ENCODE assay signal across 8 mouse cellular contexts in genomic region chr4:116721098-116721628, GRCm38 (mm10). TPM values are rescaled to one million over a fixed set of nuclear protein-coding genes. Genes with fewer than 3 reads are reported as not detected.
DNase-seq lines count a peak whose midpoint lies in the region; ATAC-seq and TF ChIP-seq lines count a peak whose summit lies in the region.

No protein-coding gene starts in this region.

- WGBS in limb, embryonic 15.5 days, result under 1% methylated on average over 29 of the region's 29 CpGs
- WGBS in stomach, postnatal 0 days, result 3% methylated on average over 28 of the region's 29 CpGs

- peak overlapping the region; percentile 85 for H3K27ac ChIP-seq in testis, adult 2 months (ENCODE audit: control insufficient read depth, insufficient read depth, low read depth, low read length)
- H3K27ac ChIP-seq in limb, embryonic 15.5 days, result peak overlapping the region; percentile 86
- peak overlapping the region; percentile 78 for H3K27ac ChIP-seq in stomach, postnatal 0 days (replicated peaks)

- no peak for TF ChIP-seq POLR2A in testis, adult 2 months (IDR thresholded peaks at IDR 0.05; ENCODE audit: control insufficient read depth, low read depth, low read length)

- no peak for ATAC-seq in limb, embryonic 15.5 days (ENCODE audit: insufficient number of reproducible peaks, low FRiP score, low TSS enrichment, low read depth)
- no peak for ATAC-seq in stomach, postnatal 0 days (ENCODE audit: low FRiP score, low TSS enrichment)

- H3K27me3 ChIP-seq in testis, adult 2 months (ENCODE audit: control insufficient read depth, insufficient read depth, low read length), result no peaks in the 10 kb centered on the region
- H3K27me3 ChIP-seq in limb, embryonic 15.5 days, result no peaks in the 10 kb centered on the region
- no peaks in the 10 kb centered on the region for H3K27me3 ChIP-seq in stomach, postnatal 0 days (ENCODE audit: control insufficient read depth, insufficient read depth, low read length)

- DNase-seq in embryo, embryonic 10 days (ENCODE audit: low spot score), result peak; percentile 48
- no peak for DNase-seq in embryo, embryonic 9.5 days (ENCODE audit: extremely low spot score)
- DNase-seq in testis, postnatal 14 days (ENCODE audit: low spot score), result no peak
- no peak for DNase-seq in stomach, postnatal 0 days (ENCODE audit: low spot score)
- DNase-seq in gastrocnemius, postnatal 25 days, result no peak
- no peak for DNase-seq in adrenal gland, adult (ENCODE audit: inconsistent age in 2 of 2, low spot score in 1 of 2)

- no peak for TF ChIP-seq EP300 in stomach, postnatal 0 days (optimal IDR thresholded peaks at IDR 0.05)

- peak overlapping the region; percentile 86 for H3K4me3 ChIP-seq in testis, adult 2 months (ENCODE audit: control insufficient read depth, low read depth, low read length)
- peak overlapping the region; percentile 76 for H3K4me3 ChIP-seq in limb, embryonic 15.5 days
- H3K4me3 ChIP-seq in stomach, postnatal 0 days (ENCODE audit: low read depth, low read length), result peak overlapping the region; percentile 81

- H3K36me3 ChIP-seq in testis, adult 2 months (ENCODE audit: control insufficient read depth, insufficient read depth, low read length), result no peaks in the 10 kb centered on the region; the same call in 1 of the 2 replicates
- no peaks in the 10 kb centered on the region for H3K36me3 ChIP-seq in limb, embryonic 15.5 days
- no peaks in the 10 kb centered on the region for H3K36me3 ChIP-seq in stomach, postnatal 0 days (ENCODE audit: control insufficient read depth, insufficient read depth, low read length)

- H3K4me1 ChIP-seq in testis, adult 2 months (ENCODE audit: control insufficient read depth, insufficient read depth, low read length), result 0 out of 2 replicates have a peak, but pooled peaks cover 2% of the 10 kb centered on the region
- peaks cover 13% of the 10 kb centered on the region; the same call in 1 of the 2 replicates for H3K4me1 ChIP-seq in limb, embryonic 15.5 days
- no peaks in the 10 kb centered on the region for H3K4me1 ChIP-seq in stomach, postnatal 0 days (replicated peaks; ENCODE audit: control insufficient read depth, insufficient read depth)

- peak overlapping the region; percentile 78 for H3K4me2 ChIP-seq in limb, embryonic 15.5 days
- H3K4me2 ChIP-seq in stomach, postnatal 0 days (replicated peaks; ENCODE audit: low read depth), result peak overlapping the region; percentile 94

- TF ChIP-seq CTCF in testis, adult 2 months (IDR thresholded peaks at IDR 0.05; ENCODE audit: control insufficient read depth, insufficient read depth, insufficient replicate concordance, low read depth, low read length), result no peak
- TF ChIP-seq CTCF in stomach, postnatal 0 days (IDR thresholded peaks at IDR 0.05; ENCODE audit: low read depth), result no peak

- no peaks in the 10 kb centered on the region for H3K9me3 ChIP-seq in limb, embryonic 15.5 days
- no peaks in the 10 kb centered on the region for H3K9me3 ChIP-seq in stomach, postnatal 0 days (ENCODE audit: control insufficient read depth, low read length)

- peak overlapping the region; percentile 65 for H3K9ac ChIP-seq in limb, embryonic 15.5 days
- H3K9ac ChIP-seq in stomach, postnatal 0 days (ENCODE audit: low read length), result peak overlapping the region; percentile 84

RNA-seq across cellular contexts. Expression of gene Tesk2, which starts 0.4 kb away (rescaled TPM):
- 33.0 and 35.0 TPM in 2 replicates for polyA plus RNA-seq in testis, adult 2 months (2012; rRNA removed)
- polyA plus RNA-seq in limb, embryonic 15.5 days (2015; fragmentation: Nextera tagmentation; extraction: Ambion mirVana), result 7.6 and 7.8 TPM in 2 replicates
- polyA plus RNA-seq in stomach, postnatal 0 days (2015; fragmentation: Nextera tagmentation; extraction: Ambion mirVana), result 2.3 and 2.6 TPM in 2 replicates
- 1 to 10 TPM; 1.3 to 1.5 TPM for total RNA-seq in gastrocnemius, postnatal 25 days (2021)

RNA-seq across cellular contexts. Expression of gene Ccdc163, which starts 12.9 kb away (rescaled TPM):
- 185 and 214 TPM in 2 replicates for polyA plus RNA-seq in testis, adult 2 months (2012; rRNA removed)
- 18.8 and 20.7 TPM in 2 replicates for polyA plus RNA-seq in limb, embryonic 15.5 days (2015; fragmentation: Nextera tagmentation; extraction: Ambion mirVana)
- polyA plus RNA-seq in stomach, postnatal 0 days (2015; fragmentation: Nextera tagmentation; extraction: Ambion mirVana), result 9.8 and 11.0 TPM in 2 replicates
- 1 to 10 TPM; 2.6 to 3.5 TPM for total RNA-seq in gastrocnemius, postnatal 25 days (2021)

RNA-seq across cellular contexts. Expression of gene Mmachc, which starts 13.0 kb away (rescaled TPM):
- polyA plus RNA-seq in testis, adult 2 months (2012; rRNA removed), result 24.9 and 26.8 TPM in 2 replicates
- polyA plus RNA-seq in limb, embryonic 15.5 days (2015; fragmentation: Nextera tagmentation; extraction: Ambion mirVana), result 19.6 and 21.4 TPM in 2 replicates
- polyA plus RNA-seq in stomach, postnatal 0 days (2015; fragmentation: Nextera tagmentation; extraction: Ambion mirVana), result 9.8 and 11.8 TPM in 2 replicates
- total RNA-seq in gastrocnemius, postnatal 25 days (2021), result 10 to 100 TPM; 29.1 to 33.9 TPM

RNA-seq across cellular contexts. Expression of gene Prdx1, which starts 35.8 kb away (rescaled TPM):
- 62.2 and 77.9 TPM in 2 replicates for polyA plus RNA-seq in testis, adult 2 months (2012; rRNA removed)
- polyA plus RNA-seq in limb, embryonic 15.5 days (2015; fragmentation: Nextera tagmentation; extraction: Ambion mirVana), result 1,116 and 1,127 TPM in 2 replicates
- polyA plus RNA-seq in stomach, postnatal 0 days (2015; fragmentation: Nextera tagmentation; extraction: Ambion mirVana), result 1,868 and 2,021 TPM in 2 replicates
- total RNA-seq in gastrocnemius, postnatal 25 days (2021), result 100 to 1,000 TPM; 229 to 254 TPM
